Mouse (Mus musculus) liver, adult 2 months (tissue): ENCODE data around the gene Gmnn. TPM values are rescaled to one million over a fixed set of nuclear protein-coding genes. Genes with fewer than 3 reads are reported as not detected.

ENCODE experiments used
- DNase-seq: peaks from one replicate; pipeline ENCODE4 v3.0.0-alpha.2; 2011; ENCODE audit warnings: low read depth, low spot score; ENCODE audit errors: extremely low read depth
- H3K27ac ChIP-seq: fragments of 200-500 bp; replicated peaks from 2 replicates; pipeline ENCODE4 v1.5.1; 2012; ENCODE audit warnings: low read depth, mild to moderate bottlenecking, control low read depth, inconsistent platforms, low read length; ENCODE audit not compliant: insufficient read depth
- H3K27me3 ChIP-seq: fragments of 200-500 bp; 2 replicates; pipeline ENCODE4 v1.6.1; 2012; ENCODE audit warnings: mild to moderate bottlenecking, moderate library complexity, low read length, inconsistent platforms; ENCODE audit not compliant: control insufficient read depth, insufficient read depth
- H3K36me3 ChIP-seq: fragments of 200-500 bp; 2 replicates; pipeline ENCODE4 v1.6.1; 2012; ENCODE audit warnings: low read length, inconsistent platforms; ENCODE audit not compliant: control insufficient read depth, insufficient read depth
- H3K4me1 ChIP-seq: fragments of 200-500 bp; 2 replicates; pipeline ENCODE4 v1.6.1; 2011; ENCODE audit warnings: low read length; ENCODE audit not compliant: control insufficient read depth, insufficient read depth
- H3K4me3 ChIP-seq: fragments of 200-500 bp; 2 replicates; pipeline ENCODE4 v1.5.1; 2011; ENCODE audit warnings: low read depth, mild to moderate bottlenecking, control low read depth, low read length, moderate library complexity; ENCODE audit not compliant: insufficient read depth
- H3K79me2 ChIP-seq: fragments of 200-500 bp; 2 replicates; pipeline ENCODE4 v1.6.1; 2012; ENCODE audit warnings: inconsistent platforms, mild to moderate bottlenecking, low read length, moderate library complexity; ENCODE audit not compliant: control insufficient read depth, insufficient read depth
- H3K9ac ChIP-seq: fragments of 200-500 bp; 2 replicates; pipeline ENCODE4 v1.6.1; 2012; ENCODE audit warnings: low read depth, mild to moderate bottlenecking, control low read depth, inconsistent platforms, low read length
- CTCF ChIP-seq: fragments of 200-500 bp; IDR thresholded peaks from 2 replicates; pipeline ENCODE4 v1.5.1; 2011; ENCODE audit warnings: low read depth, low read length, control low read depth
- POLR2A ChIP-seq: fragments of 200-500 bp; IDR thresholded peaks from 2 replicates; pipeline ENCODE4 v1.6.1; 2011; ENCODE audit warnings: low read length, control low read depth; ENCODE audit not compliant: insufficient read depth; ENCODE audit errors: extremely low read depth
- WGBS: fragments of 180-500 bp; shearing (Covaris S2); methylation state at CpG from one replicate; pipeline ENCODE4 v1.1.7; 2018; 5-methylcytosine and 5-hydroxymethylcytosine counted together
- polyA plus RNA-seq: library from polyadenylated mRNA; depleted of rRNA; stranded (reverse); fragments of >200 nt; gene quantifications from 2 replicates; pipeline ENCODE4 v1.2.3, GENCODE M21; 2012
- total RNA-seq: library from RNA; depleted of rRNA; stranded (reverse); fragments of >200 nt; gene quantifications from 2 replicates; pipeline ENCODE4 v1.2.3, GENCODE M21; 2014

The Gmnn gene
- total and polyA plus RNA-seq, 2 experiments, result 1.4 to 13.6 TPM

- Histone ChIP-seq H3K4me1 (peaks cover 7% of the 10 kb centered on the region), H3K36me3 (no peaks in the 10 kb centered on the region), H3K4me3 (no peak overlapping the region), H3K27me3 (no peaks in the 10 kb centered on the region), H3K9ac (no peak overlapping the region), H3K27ac (no peak overlapping the region), H3K79me2 (no peaks in the 10 kb centered on the region)
- DNase-seq, result peak; percentile 95
- WGBS, result 16% methylated on average over 2 of the region's 2 CpGs
- no peak for TF ChIP-seq CTCF
- TF ChIP-seq POLR2A, result no peak
Measured at GRCm38 (mm10) chr13:24791349-24791748, 29.6 kb upstream of the Gmnn start.

GRCm38 (mm10) chr13:24787477-24787876, 25.8 kb upstream of the Gmnn start:
- H3K36me3 ChIP-seq, result no peaks in the 10 kb centered on the region
- H3K4me1 ChIP-seq, result peaks cover 7% of the 10 kb centered on the region
- DNase-seq, result no peak
- H3K79me2 ChIP-seq, result no peaks in the 10 kb centered on the region
- no peak overlapping the region for H3K27ac ChIP-seq
- no peak overlapping the region for H3K4me3 ChIP-seq
- 93% methylated on average over 5 of the region's 5 CpGs for WGBS
- no peaks in the 10 kb centered on the region for H3K27me3 ChIP-seq
- no peak for TF ChIP-seq POLR2A
- TF ChIP-seq CTCF, result no peak
- H3K9ac ChIP-seq, result no peak overlapping the region

GRCm38 (mm10) chr13:24786014-24786490, 24.3 kb upstream of the Gmnn start:
- no peak overlapping the region for H3K27ac ChIP-seq
- H3K9ac ChIP-seq, result no peak overlapping the region
- H3K4me1 ChIP-seq, result no peaks in the 10 kb centered on the region
- H3K4me3 ChIP-seq, result no peak overlapping the region
- no peaks in the 10 kb centered on the region for H3K27me3 ChIP-seq
- no peak for DNase-seq
- WGBS, result 75% methylated on average over 11 of the region's 11 CpGs
- TF ChIP-seq POLR2A (no peak), CTCF (no peak)
- H3K36me3 ChIP-seq, result no peaks in the 10 kb centered on the region
- no peaks in the 10 kb centered on the region for H3K79me2 ChIP-seq

GRCm38 (mm10) chr13:24781916-24782315, 20.2 kb upstream of the Gmnn start:
- Histone ChIP-seq H3K36me3 (no peaks in the 10 kb centered on the region), H3K4me3 (no peak overlapping the region), H3K27ac (no peak overlapping the region), H3K27me3 (no peaks in the 10 kb centered on the region), H3K4me1 (no peaks in the 10 kb centered on the region), H3K79me2 (no peaks in the 10 kb centered on the region), H3K9ac (no peak overlapping the region)
- DNase-seq, result no peak
- TF ChIP-seq CTCF (no peak), POLR2A (no peak)
- WGBS, result 60% methylated on average over 5 of the region's 5 CpGs

GRCm38 (mm10) chr13:24778706-24779380, 17.1 kb upstream of the Gmnn start:
- H3K36me3 ChIP-seq, result no peaks in the 10 kb centered on the region
- no peaks in the 10 kb centered on the region for H3K79me2 ChIP-seq
- H3K9ac ChIP-seq, result no peak overlapping the region
- H3K27ac ChIP-seq, result no peak overlapping the region
- H3K4me3 ChIP-seq, result no peak overlapping the region
- TF ChIP-seq CTCF (no peak), POLR2A (no peak)
- no peaks in the 10 kb centered on the region for H3K4me1 ChIP-seq
- H3K27me3 ChIP-seq, result no peaks in the 10 kb centered on the region
- 66% methylated on average over 8 of the region's 8 CpGs for WGBS
- peak; percentile 99 for DNase-seq

- TF ChIP-seq CTCF, result no peak
- TF ChIP-seq POLR2A, result no peak
- H3K27me3 ChIP-seq, result no peaks in the 10 kb centered on the region
- H3K4me1 ChIP-seq, result no peaks in the 10 kb centered on the region
- no peak overlapping the region for H3K9ac ChIP-seq
- no peak for DNase-seq
- H3K79me2 ChIP-seq, result no peaks in the 10 kb centered on the region
- no peaks in the 10 kb centered on the region for H3K36me3 ChIP-seq
- WGBS, result 88% methylated on average over 2 of the region's 2 CpGs
- H3K4me3 ChIP-seq, result no peak overlapping the region
- no peak overlapping the region for H3K27ac ChIP-seq
Measured at GRCm38 (mm10) chr13:24778026-24778425, 16.3 kb upstream of the Gmnn start.
